Mouse (Mus musculus) limb, embryonic 14.5 days (tissue): ENCODE results near the gene Ncf4. TPM values are rescaled to one million over a fixed set of nuclear protein-coding genes. Genes with fewer than 3 reads are reported as not detected.
"Not testable (repeated sequence)": the region's sequence is repeated elsewhere in the genome, so short reads cannot be mapped to it uniquely, and the experiment has no call there.

Experiments
- ATAC-seq: fragments of 200-750 bp; cut with Nextera tagmentation; 2 replicates; pipeline ENCODE4 v1.8.0; 2017; ENCODE audit warnings: low read depth, moderate number of reproducible peaks, moderate TSS enrichment; ENCODE audit not compliant: low FRiP score
- DNase-seq: peaks from one replicate; pipeline ENCODE4 v3.0.0-alpha.2; 2015; ENCODE audit warnings: low spot score
- H3K27ac ChIP-seq: fragments of 300-500 bp; sonication (generic); replicated peaks from 2 replicates; pipeline ENCODE4 v1.5.1; 2014; ENCODE audit warnings: low read depth, mild to moderate bottlenecking, low read length, moderate library complexity, mixed read lengths
- H3K27me3 ChIP-seq: fragments of 300-500 bp; sonication (generic); 2 replicates; pipeline ENCODE4 v1.6.1; 2014; ENCODE audit warnings: low read length, mixed read lengths; ENCODE audit not compliant: control insufficient read depth, insufficient read depth
- H3K36me3 ChIP-seq: fragments of 300-500 bp; sonication (generic); 2 replicates; pipeline ENCODE4 v1.6.1; 2014; ENCODE audit warnings: mild to moderate bottlenecking, low read length, moderate library complexity, mixed read lengths; ENCODE audit not compliant: control insufficient read depth, insufficient read depth
- H3K4me1 ChIP-seq: fragments of 300-500 bp; sonication (generic); 2 replicates; pipeline ENCODE4 v1.6.1; 2014; ENCODE audit warnings: antibody characterized with exemption, low read length, mixed read lengths; ENCODE audit not compliant: control insufficient read depth, insufficient read depth
- H3K4me2 ChIP-seq: fragments of 300-500 bp; sonication (generic); replicated peaks from 2 replicates; pipeline ENCODE4 v1.6.1; 2014; ENCODE audit warnings: low read depth, mild to moderate bottlenecking, low read length, moderate library complexity; ENCODE audit not compliant: severe bottlenecking
- H3K4me3 ChIP-seq: fragments of 300-500 bp; sonication (generic); replicated peaks from 2 replicates; pipeline ENCODE4 v1.5.1; 2014; ENCODE audit warnings: low read length
- H3K9ac ChIP-seq: fragments of 300-500 bp; sonication (generic); 2 replicates; pipeline ENCODE4 v1.6.1; 2014; ENCODE audit warnings: mild to moderate bottlenecking, low read depth, low read length, moderate library complexity; ENCODE audit not compliant: severe bottlenecking
- H3K9me3 ChIP-seq: fragments of 300-500 bp; sonication (generic); 2 replicates; pipeline ENCODE4 v1.6.1; 2016; ENCODE audit warnings: low read length; ENCODE audit not compliant: control insufficient read depth
- POLR2A ChIP-seq: fragments of 200-500 bp; IDR thresholded peaks from 2 replicates; pipeline ENCODE4 v1.8.0; 2012; ENCODE audit warnings: inconsistent platforms, mild to moderate bottlenecking, moderate library complexity, borderline replicate concordance; ENCODE audit not compliant: insufficient read depth, insufficient read length; ENCODE audit errors: extremely low read depth
- WGBS: fragments of 180-500 bp; shearing (Covaris S2); extraction: QIAGEN DNeasy Blood & Tissue Kit; methylation state at CpG from one replicate; pipeline ENCODE4 v1.1.7; 2014; 5-methylcytosine and 5-hydroxymethylcytosine counted together
- polyA plus RNA-seq, 2 experiments: library from polyadenylated mRNA; depleted of rRNA in 1 of 2; stranded (reverse) in 1 of 2; unstranded in 1 of 2; fragments of >200 nt; fragmentation: Nextera tagmentation in 1 of 2; extraction: Ambion mirVana in 1 of 2; gene quantifications; 2 replicates each; pipeline versions ENCODE4 v1.2.1 to v1.2.3; 2012 to 2014

The Ncf4 gene
- polyA plus RNA-seq, 2 experiments = 4.0 to 5.6 TPM

DNA sequence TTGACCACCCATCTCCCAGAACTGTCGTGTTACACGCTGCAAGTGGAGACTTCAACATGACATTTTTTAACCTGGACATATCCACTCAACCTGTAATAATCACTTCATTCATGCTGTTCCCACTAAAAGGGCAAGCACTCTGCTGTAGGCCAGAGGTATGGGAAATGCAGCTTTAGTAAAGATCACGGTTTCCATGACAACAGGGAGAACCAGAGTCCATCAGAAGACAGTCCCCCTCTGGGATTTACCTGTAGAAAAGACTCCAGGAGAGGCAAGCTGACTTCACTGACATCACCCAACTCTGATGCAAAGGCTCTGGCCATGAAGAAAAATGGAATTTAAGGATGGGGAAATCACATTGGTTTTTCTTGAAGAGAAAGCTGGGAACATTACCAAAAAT, 18.7 kb downstream of the Ncf4 start:
- ATAC-seq (no peak), DNase-seq (no peak)
- TF ChIP-seq POLR2A = no peak
- Histone ChIP-seq H3K9ac (no peak overlapping the region), H3K4me1 (no peaks in the 10 kb centered on the region), H3K4me2 (no peak overlapping the region), H3K36me3 (no peaks in the 10 kb centered on the region), H3K27ac (no peak overlapping the region), H3K9me3 (no peaks in the 10 kb centered on the region), H3K4me3 (no peak overlapping the region), H3K27me3 (no peaks in the 10 kb centered on the region)
- WGBS = 76% methylated on average over 3 of the region's 3 CpGs

GRCm38 (mm10) chr15:78267441-78267840, 22.8 kb downstream of the Ncf4 start:
- no peak overlapping the region for H3K27ac ChIP-seq
- H3K9me3 ChIP-seq = no peaks in the 10 kb centered on the region
- H3K9ac ChIP-seq = no peak overlapping the region
- H3K36me3 ChIP-seq = no peaks in the 10 kb centered on the region
- H3K4me3 ChIP-seq = no peak overlapping the region
- DNase-seq (no peak), ATAC-seq (no peak)
- H3K27me3 ChIP-seq = no peaks in the 10 kb centered on the region
- WGBS = 76% methylated on average over 10 of the region's 10 CpGs
- TF ChIP-seq POLR2A = no peak
- H3K4me1 ChIP-seq = no peaks in the 10 kb centered on the region
- H3K4me2 ChIP-seq = no peak overlapping the region

GRCm38 (mm10) chr15:78267865-78268264, 23.3 kb downstream of the Ncf4 start:
- DNase-seq = no peak
- no peaks in the 10 kb centered on the region for H3K36me3 ChIP-seq
- no peaks in the 10 kb centered on the region for H3K9me3 ChIP-seq
- 69% methylated on average over 4 of the region's 4 CpGs for WGBS
- ATAC-seq = no peak
- H3K4me1 ChIP-seq = no peaks in the 10 kb centered on the region
- H3K27me3 ChIP-seq = no peaks in the 10 kb centered on the region
- H3K27ac ChIP-seq = no peak overlapping the region
- TF ChIP-seq POLR2A = no peak
- no peak overlapping the region for H3K4me2 ChIP-seq
- no peak overlapping the region for H3K4me3 ChIP-seq
- no peak overlapping the region for H3K9ac ChIP-seq

DNA sequence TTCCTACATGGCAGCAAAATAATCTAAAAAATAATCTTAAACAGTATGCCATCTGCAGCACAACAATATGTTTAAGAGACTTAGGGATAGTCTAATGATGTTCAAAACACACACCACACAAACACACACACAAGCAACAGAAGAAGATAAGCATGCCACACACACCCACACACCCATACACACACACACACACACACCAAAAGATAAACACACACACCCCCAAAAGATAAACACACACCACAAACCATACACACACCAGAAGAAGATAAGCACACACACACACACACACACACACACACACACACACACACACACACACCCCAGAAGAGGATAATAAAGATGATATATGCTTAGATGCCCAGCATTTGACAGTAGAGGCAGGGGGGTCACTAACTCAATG, 26.6 kb downstream of the Ncf4 start:
- DNase-seq (no peak), ATAC-seq (no peak)
- TF ChIP-seq POLR2A = no peak
- Histone ChIP-seq H3K9ac (no peak overlapping the region), H3K27ac (no peak overlapping the region), H3K27me3 (no peaks in the 10 kb centered on the region), H3K9me3 (no peaks in the 10 kb centered on the region), H3K36me3 (no peaks in the 10 kb centered on the region), H3K4me2 (no peak overlapping the region), H3K4me3 (no peak overlapping the region), H3K4me1 (no peaks in the 10 kb centered on the region)

GRCm38 (mm10) chr15:78278308-78278707, 33.7 kb downstream of the Ncf4 start:
- H3K27me3 ChIP-seq = no peaks in the 10 kb centered on the region
- no peaks in the 10 kb centered on the region for H3K36me3 ChIP-seq
- no peak for TF ChIP-seq POLR2A
- no peaks in the 10 kb centered on the region for H3K4me1 ChIP-seq
- no peaks in the 10 kb centered on the region for H3K9me3 ChIP-seq
- no peak overlapping the region for H3K27ac ChIP-seq
- H3K4me3 ChIP-seq = no peak overlapping the region
- DNase-seq (no peak), ATAC-seq (no peak)
- WGBS = 85% methylated on average over 2 of the region's 2 CpGs
- H3K4me2 ChIP-seq = no peak overlapping the region
- H3K9ac ChIP-seq = no peak overlapping the region

DNA sequence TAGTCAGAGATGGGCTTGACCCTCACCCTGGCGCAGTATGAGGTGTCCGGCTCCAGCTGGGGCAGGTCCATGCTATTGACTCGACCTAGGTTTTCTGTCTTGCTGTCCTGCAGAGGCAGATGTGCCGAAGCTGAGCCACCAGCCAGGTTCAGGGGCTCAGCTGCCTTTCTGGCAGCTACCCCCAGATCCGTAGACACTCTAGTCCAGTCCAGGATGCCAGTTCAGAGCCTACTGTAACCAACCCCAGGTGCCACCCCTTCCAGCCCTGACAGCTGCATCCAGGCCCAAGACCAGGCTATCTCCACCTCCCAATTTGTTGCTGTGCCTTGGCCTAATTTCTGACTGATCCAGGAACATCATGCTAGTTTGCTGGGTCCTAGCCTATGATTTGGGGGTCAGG, 43.3 kb downstream of the Ncf4 start:
- no peaks in the 10 kb centered on the region for H3K27me3 ChIP-seq
- H3K27ac ChIP-seq = no peak overlapping the region
- DNase-seq (no peak), ATAC-seq (no peak)
- 75% methylated on average over 5 of the region's 5 CpGs for WGBS
- H3K9ac ChIP-seq = no peak overlapping the region
- no peak overlapping the region for H3K4me2 ChIP-seq
- H3K9me3 ChIP-seq = no peaks in the 10 kb centered on the region
- no peaks in the 10 kb centered on the region for H3K4me1 ChIP-seq
- TF ChIP-seq POLR2A = no peak
- no peak overlapping the region for H3K4me3 ChIP-seq
- no peaks in the 10 kb centered on the region for H3K36me3 ChIP-seq

DNA sequence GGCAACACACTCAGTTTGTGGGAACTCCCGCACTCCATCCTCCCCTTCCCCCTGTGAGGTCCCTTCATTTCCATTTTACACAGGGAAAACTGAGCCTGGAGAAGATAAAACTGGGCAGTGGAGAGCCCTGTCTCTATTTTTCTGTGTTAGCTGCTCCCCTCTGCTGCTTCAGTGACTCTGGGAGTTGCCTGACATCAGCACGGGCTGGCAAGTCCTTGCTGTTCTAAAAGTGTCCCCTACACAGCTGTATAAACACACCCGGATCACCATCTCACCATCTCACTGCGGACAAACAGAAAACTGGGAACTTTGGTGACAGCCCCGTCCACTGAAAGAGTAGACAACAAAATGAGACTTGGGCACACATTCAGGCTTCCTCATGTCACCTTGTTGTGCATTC, 45.2 kb downstream of the Ncf4 start:
- H3K9ac ChIP-seq, H3K27ac ChIP-seq, H3K36me3 ChIP-seq, H3K4me3 ChIP-seq, ATAC-seq, H3K27me3 ChIP-seq, H3K4me1 ChIP-seq, H3K4me2 ChIP-seq, H3K9me3 ChIP-seq, DNase-seq: not testable (repeated sequence)
- 73% methylated on average over 5 of the region's 5 CpGs for WGBS

DNA sequence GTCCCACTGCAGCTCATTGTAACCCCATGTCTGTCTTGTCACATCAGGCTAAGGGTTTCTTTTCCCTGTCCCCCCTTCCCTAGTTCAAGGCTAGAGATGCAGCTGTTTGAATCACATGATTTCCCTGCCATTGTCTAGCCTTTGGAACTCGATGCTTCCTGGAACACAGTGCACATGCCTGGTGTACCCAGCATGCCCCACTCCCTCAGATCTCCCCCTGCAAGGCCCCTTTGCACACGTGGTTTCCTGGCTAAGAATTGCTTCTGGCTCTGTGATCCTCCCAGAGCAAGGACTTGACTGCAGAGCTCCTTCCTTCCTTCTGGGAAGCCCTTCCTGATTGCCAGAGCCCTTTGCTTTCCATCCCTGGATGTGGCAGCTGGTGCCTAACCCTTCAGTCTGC, 48.6 kb downstream of the Ncf4 start:
- not testable (repeated sequence) for H3K36me3 ChIP-seq, H3K27ac ChIP-seq, H3K27me3 ChIP-seq, H3K9me3 ChIP-seq, H3K4me2 ChIP-seq, H3K9ac ChIP-seq, H3K4me3 ChIP-seq, ATAC-seq, H3K4me1 ChIP-seq
- peak; percentile 15 for DNase-seq
- WGBS = 9% methylated on average over 2 of the region's 2 CpGs
